Mouse (Mus musculus): ENCODE measurements around the gene Tmem273.

GRCm38 (mm10) chr14:32824267-32825150 lies 38.7 kb downstream of the Tmem273 start:
- TF ChIP-seq CTCF (IDR thresholded peaks at IDR 0.05; ENCODE audit: low read depth, low read length) (no peak), POLR2A (IDR thresholded peaks at IDR 0.05; ENCODE audit: extremely low read depth, insufficient read depth, low read length) (no peak)
